Mouse (Mus musculus) cerebellum, adult 2 months (tissue): ENCODE results near the gene Calml3.

Experiments
- CTCF ChIP-seq: fragments of 200-500 bp; IDR thresholded peaks from 2 replicates; pipeline ENCODE4 v1.5.1; 2011; ENCODE audit warnings: low read depth, mild to moderate bottlenecking, control low read depth, low read length, moderate library complexity, borderline replicate concordance; ENCODE audit not compliant: insufficient read depth
- POLR2A ChIP-seq: fragments of 200-500 bp; IDR thresholded peaks from 2 replicates; pipeline ENCODE4 v1.6.1; 2011; ENCODE audit warnings: low read length, control low read depth, borderline replicate concordance; ENCODE audit not compliant: insufficient read depth

- TF ChIP-seq CTCF (no peak), POLR2A (no peak)
Observed at GRCm38 (mm10) chr13:3783621-3784020, 20.5 kb downstream of the Calml3 start.
